Mouse (Mus musculus): Measurements from ENCODE around the gene Ppp1r35. TPM values are rescaled to one million over a fixed set of nuclear protein-coding genes. Genes with fewer than 3 reads are reported as not detected.
A peak's percentile ranks its signal among the peaks of the same experiment; 100 is the strongest.

Gene Ppp1r35
- polyA plus RNA-seq, 1 experiment: 52.6 TPM

DNA sequence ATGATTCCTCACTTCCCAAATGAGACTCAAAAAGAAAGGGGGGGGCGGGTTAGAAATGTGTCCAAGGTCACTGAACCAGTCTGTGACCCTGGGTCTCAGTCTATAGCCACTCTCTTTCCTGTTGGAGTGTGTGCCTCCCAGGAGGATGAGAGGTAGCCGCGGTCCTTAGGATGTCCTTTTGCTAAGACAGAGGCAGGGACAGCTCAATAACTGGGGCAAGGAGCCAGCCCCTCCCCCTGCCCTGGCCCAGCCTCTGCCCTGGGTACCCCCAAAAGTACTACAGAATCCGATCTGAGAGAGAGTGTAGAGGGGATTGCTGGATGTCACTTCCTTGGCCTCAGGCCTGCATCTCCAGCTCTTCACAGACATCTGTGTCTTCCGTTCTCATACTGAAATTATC, 23.2 kb upstream of the Ppp1r35 start:
- WGBS: 87% methylated on average over 5 of the region's 5 CpGs
- Histone ChIP-seq H3K4me3 (replicated peaks; ENCODE audit: control insufficient read depth, low read depth, low read length) (no peak overlapping the region), H3K4me1 (ENCODE audit: control insufficient read depth, insufficient read depth, low read length) (no peaks in the 10 kb centered on the region; the same call in 1 of the 2 replicates), H3K27ac (ENCODE audit: control insufficient read depth, insufficient read depth, low read depth, low read length, poor library complexity) (no peak overlapping the region)
- TF ChIP-seq POLR2A (IDR thresholded peaks at IDR 0.05; ENCODE audit: borderline replicate concordance, control insufficient read depth, low read depth, low read length) (no peak), CTCF (IDR thresholded peaks at IDR 0.05; ENCODE audit: control insufficient read depth, insufficient read depth, low read length) (no peak)

DNA sequence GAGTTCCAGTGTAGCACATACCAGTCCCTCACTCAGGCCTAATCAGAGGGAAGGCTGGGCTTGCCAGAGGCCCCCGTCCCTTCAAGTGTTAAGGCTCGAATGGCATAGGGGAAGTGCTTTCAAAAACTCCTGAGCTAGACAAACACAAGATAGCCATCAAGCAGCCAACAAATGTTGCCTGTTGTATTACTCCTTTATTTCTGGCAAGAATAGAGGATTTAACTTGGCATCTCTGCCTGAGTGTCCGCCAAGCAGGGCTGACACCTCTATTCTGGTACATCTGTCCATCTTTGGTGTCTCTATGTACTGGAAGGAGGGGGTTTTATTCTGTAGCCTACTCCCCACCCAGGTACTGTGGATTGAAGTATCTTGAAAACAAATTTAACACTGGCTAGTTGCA, 22.5 kb upstream of the Ppp1r35 start:
- H3K4me1 ChIP-seq (ENCODE audit: control insufficient read depth, insufficient read depth, low read length): no peaks in the 10 kb centered on the region; the same call in 1 of the 2 replicates
- WGBS: 69% methylated on average over 3 of the region's 3 CpGs
- no peak overlapping the region for H3K27ac ChIP-seq (ENCODE audit: control insufficient read depth, insufficient read depth, low read depth, low read length, poor library complexity)
- no peak for TF ChIP-seq CTCF (IDR thresholded peaks at IDR 0.05; ENCODE audit: control insufficient read depth, insufficient read depth, low read length)
- no peak for TF ChIP-seq POLR2A (IDR thresholded peaks at IDR 0.05; ENCODE audit: borderline replicate concordance, control insufficient read depth, low read depth, low read length)
- H3K4me3 ChIP-seq (replicated peaks; ENCODE audit: control insufficient read depth, low read depth, low read length): no peak overlapping the region

DNA sequence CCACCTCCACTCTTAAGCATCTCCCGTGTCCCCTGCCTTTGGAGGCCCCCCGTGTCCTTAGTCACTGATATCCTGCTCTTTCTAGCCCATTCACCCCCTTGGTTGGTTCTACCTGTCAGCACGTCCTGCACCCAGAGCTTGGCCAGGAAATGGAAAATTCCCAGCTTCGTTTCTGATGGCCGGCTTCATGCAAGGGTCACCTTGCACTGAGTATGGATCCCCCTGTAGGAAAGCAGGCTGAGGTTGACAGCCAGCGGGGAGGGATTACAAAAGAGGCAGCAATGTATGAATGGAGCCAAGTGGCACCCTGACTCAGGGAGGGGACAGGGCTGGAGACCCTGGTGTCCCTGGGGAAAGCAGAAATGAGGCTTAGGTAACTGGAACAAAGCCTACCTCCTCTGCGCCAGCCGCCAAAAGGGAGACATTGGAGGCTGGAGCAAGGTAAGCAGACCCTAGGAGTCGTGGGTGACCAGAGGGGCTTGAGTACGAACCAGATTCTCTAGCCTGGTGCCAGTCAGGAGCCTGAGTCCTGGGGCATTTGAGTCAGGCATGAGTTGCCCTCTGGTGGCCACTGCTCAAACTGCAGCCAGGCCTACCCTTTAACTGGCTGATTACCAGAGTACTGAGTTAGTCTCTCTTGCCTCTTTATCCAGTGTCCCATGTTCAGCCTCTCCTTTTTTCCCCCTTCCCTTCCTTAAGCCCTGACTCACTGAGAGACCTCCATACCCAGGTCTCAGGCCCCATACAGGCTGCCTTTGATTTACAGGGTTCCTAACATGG, 21.6 kb upstream of the Ppp1r35 start:
- Histone ChIP-seq H3K4me1 (ENCODE audit: control insufficient read depth, insufficient read depth, low read length) (no peaks in the 10 kb centered on the region; the same call in 1 of the 2 replicates), H3K4me3 (replicated peaks; ENCODE audit: control insufficient read depth, low read depth, low read length) (no peak overlapping the region), H3K27ac (ENCODE audit: control insufficient read depth, insufficient read depth, low read depth, low read length, poor library complexity) (no peak overlapping the region)
- TF ChIP-seq CTCF (IDR thresholded peaks at IDR 0.05; ENCODE audit: control insufficient read depth, insufficient read depth, low read length): peak; percentile 94
- no peak; the same call in 1 of the 2 replicates for TF ChIP-seq POLR2A (IDR thresholded peaks at IDR 0.05; ENCODE audit: borderline replicate concordance, control insufficient read depth, low read depth, low read length)
- WGBS: 50% methylated on average over 10 of the region's 10 CpGs

DNA sequence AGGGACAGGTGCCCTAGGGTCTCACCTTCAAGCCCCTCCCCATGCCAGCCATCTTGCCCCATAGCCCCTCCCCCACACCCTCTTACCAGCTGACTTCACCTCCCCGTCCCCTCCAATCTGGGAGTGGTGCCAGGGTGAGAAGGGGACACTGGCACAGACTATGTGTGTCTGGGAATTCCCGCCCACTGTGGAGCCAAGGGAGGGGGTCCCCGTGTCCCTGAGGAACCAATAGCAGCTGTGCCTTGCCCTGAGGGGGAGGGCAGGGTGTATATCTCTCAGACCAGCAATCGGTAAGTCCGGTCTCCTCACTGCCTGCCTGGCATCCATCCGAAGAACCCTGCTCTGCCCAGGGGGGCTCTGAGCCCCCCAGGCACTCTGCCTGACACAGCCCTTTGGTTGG, 20.8 kb upstream of the Ppp1r35 start:
- no peak for TF ChIP-seq POLR2A (IDR thresholded peaks at IDR 0.05; ENCODE audit: borderline replicate concordance, control insufficient read depth, low read depth, low read length)
- Histone ChIP-seq H3K27ac (ENCODE audit: control insufficient read depth, insufficient read depth, low read depth, low read length, poor library complexity) (no peak overlapping the region), H3K4me1 (ENCODE audit: control insufficient read depth, insufficient read depth, low read length) (no peaks in the 10 kb centered on the region; the same call in 1 of the 2 replicates), H3K4me3 (replicated peaks; ENCODE audit: control insufficient read depth, low read depth, low read length) (no peak overlapping the region)
- 85% methylated on average over 6 of the region's 6 CpGs for WGBS

DNA sequence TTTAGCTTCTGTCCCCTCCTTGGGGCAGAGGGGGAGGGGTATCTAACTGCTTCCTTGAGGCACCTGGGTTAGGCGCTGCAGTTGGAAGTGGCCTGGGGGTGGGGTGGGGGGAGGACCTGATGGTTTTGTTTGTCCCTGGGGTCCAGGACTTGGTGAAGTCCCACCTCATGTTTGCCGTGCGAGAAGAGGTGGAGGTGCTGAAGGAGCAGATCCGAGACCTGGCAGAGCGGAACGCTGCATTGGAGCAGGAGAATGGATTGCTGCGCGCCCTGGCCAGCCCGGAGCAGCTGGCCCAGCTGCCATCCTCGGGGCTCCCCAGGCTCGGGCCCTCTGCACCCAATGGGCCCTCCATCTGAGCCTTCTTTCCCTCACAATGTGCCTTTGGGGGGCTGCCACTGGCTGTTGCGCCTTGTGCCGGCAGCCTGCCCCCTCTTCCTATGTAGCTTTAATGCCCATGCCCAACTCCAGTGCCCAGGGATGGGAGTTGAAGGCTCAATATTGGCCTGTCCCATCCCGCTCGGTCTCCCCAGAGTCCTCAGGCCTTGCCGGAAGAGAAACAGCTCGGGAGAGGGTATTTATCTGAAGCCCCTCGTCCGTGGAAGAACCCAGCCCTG, 19.6 kb upstream of the Ppp1r35 start:
- Histone ChIP-seq H3K4me3 (replicated peaks; ENCODE audit: control insufficient read depth, low read depth, low read length) (no peak overlapping the region), H3K4me1 (ENCODE audit: control insufficient read depth, insufficient read depth, low read length) (no peaks in the 10 kb centered on the region; the same call in 1 of the 2 replicates), H3K27ac (ENCODE audit: control insufficient read depth, insufficient read depth, low read depth, low read length, poor library complexity) (no peak overlapping the region)
- 95% methylated on average over 19 of the region's 19 CpGs for WGBS
- TF ChIP-seq CTCF (IDR thresholded peaks at IDR 0.05; ENCODE audit: control insufficient read depth, insufficient read depth, low read length): no peak
- TF ChIP-seq POLR2A (IDR thresholded peaks at IDR 0.05; ENCODE audit: borderline replicate concordance, control insufficient read depth, low read depth, low read length): no peak

DNA sequence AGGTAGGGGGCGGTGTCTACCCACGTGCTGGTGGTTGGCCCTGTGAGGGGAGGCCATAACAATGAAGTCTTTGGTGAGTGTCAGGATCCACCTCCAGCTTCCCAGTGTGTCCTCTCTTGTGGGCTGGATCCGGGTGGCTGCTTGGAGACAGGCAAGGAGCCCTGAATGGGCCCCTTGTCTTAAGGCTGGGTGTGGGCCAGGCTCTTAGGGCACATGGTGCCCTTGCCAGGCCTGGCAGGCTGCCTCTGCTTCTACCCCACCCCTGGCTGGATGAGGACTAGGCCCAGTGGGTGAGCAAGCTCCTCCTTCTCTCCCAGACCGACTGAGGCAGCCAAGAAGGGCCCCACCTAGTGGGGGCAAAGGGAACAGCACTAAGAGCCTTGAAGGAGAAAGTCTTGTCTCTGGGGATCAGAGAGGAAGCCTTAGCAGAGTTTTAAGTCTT, 18.7 kb upstream of the Ppp1r35 start:
- TF ChIP-seq CTCF (IDR thresholded peaks at IDR 0.05; ENCODE audit: control insufficient read depth, insufficient read depth, low read length): peak; percentile 95
- TF ChIP-seq POLR2A (IDR thresholded peaks at IDR 0.05; ENCODE audit: borderline replicate concordance, control insufficient read depth, low read depth, low read length): peak; percentile 36; the same call in 1 of the 2 replicates
- H3K4me3 ChIP-seq (replicated peaks; ENCODE audit: control insufficient read depth, low read depth, low read length): no peak overlapping the region
- H3K27ac ChIP-seq (ENCODE audit: control insufficient read depth, insufficient read depth, low read depth, low read length, poor library complexity): peak overlapping the region; percentile 23; the same call in 1 of the 2 replicates
- 44% methylated on average over 4 of the region's 4 CpGs for WGBS
- no peaks in the 10 kb centered on the region; the same call in 1 of the 2 replicates for H3K4me1 ChIP-seq (ENCODE audit: control insufficient read depth, insufficient read depth, low read length)

DNA sequence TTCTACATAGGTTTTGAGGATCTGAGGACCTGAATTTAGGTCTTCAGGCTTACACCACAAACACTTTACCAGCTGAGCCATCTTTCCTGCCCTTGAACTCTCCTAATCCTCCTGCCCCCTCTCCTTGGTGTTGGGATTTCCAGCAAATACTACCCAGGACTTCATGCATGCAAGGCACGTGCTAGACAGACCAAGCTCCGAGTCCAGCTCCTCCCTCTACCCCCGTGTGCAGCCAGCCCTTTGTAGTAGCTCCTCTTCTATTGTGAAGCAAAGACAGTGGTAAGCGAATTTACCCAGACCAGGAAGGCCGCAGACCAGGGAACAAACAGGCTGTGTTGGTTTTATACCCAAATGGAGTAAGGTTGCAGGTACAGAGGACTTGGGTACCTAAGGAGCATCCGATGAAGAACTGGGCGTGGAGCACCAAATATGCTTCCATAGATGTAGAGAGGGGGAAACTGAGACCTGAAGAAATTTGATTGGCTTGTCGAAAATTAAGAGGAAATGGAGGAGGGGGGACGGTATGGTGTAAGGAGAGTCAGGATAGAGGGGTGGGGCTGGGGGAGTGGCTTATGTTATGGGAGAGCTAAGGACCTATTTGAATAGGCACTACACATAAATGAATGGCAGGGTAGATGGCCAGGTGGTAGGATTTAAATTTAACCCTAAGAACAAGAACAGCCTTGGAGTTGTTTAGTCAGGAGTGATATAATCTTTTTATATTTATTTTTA, 13.9 kb upstream of the Ppp1r35 start:
- no peak overlapping the region for H3K27ac ChIP-seq (ENCODE audit: control insufficient read depth, insufficient read depth, low read depth, low read length, poor library complexity)
- H3K4me1 ChIP-seq (ENCODE audit: control insufficient read depth, insufficient read depth, low read length): no peaks in the 10 kb centered on the region
- WGBS: 75% methylated on average over 9 of the region's 9 CpGs
- no peak for TF ChIP-seq CTCF (IDR thresholded peaks at IDR 0.05; ENCODE audit: control insufficient read depth, insufficient read depth, low read length)
- no peak for TF ChIP-seq POLR2A (IDR thresholded peaks at IDR 0.05; ENCODE audit: borderline replicate concordance, control insufficient read depth, low read depth, low read length)
- no peak overlapping the region for H3K4me3 ChIP-seq (replicated peaks; ENCODE audit: control insufficient read depth, low read depth, low read length)

DNA sequence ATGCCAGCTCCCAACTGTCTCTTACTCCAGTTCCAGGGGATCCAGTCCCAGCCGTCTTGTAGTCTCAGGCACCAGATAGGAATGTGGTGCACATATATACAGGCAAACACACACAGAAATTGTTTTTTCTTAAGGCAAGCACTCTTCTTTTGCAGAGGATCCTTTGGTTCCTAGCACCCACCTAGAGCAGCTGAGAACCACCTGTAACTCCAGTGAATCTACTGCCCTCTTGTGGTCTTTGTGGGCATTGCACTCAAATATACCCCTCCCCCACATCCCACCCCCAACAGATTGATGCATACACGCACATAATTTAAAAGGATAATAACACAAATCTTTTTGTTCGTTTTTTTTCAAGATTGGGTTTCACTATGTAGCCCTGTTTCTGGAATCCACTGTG, 12.4 kb upstream of the Ppp1r35 start:
- no peaks in the 10 kb centered on the region for H3K4me1 ChIP-seq (ENCODE audit: control insufficient read depth, insufficient read depth, low read length)
- TF ChIP-seq CTCF (IDR thresholded peaks at IDR 0.05; ENCODE audit: control insufficient read depth, insufficient read depth, low read length): peak; percentile 28; the same call in 1 of the 2 replicates
- TF ChIP-seq POLR2A (IDR thresholded peaks at IDR 0.05; ENCODE audit: borderline replicate concordance, control insufficient read depth, low read depth, low read length): no peak
- no peak overlapping the region for H3K27ac ChIP-seq (ENCODE audit: control insufficient read depth, insufficient read depth, low read depth, low read length, poor library complexity)
- no peak overlapping the region for H3K4me3 ChIP-seq (replicated peaks; ENCODE audit: control insufficient read depth, low read depth, low read length)
- 67% methylated on average over 3 of the region's 3 CpGs for WGBS

Data from bone marrow, adult 2 months (tissue).